Mouse (Mus musculus) embryonic fibroblast, embryonic 13.5 days (primary cell): ENCODE data around the gene Osbp2. TPM values are rescaled to one million over a fixed set of nuclear protein-coding genes. Genes with fewer than 3 reads are reported as not detected.
A peak's percentile ranks its signal among the peaks of the same experiment; 100 is the strongest.

ENCODE experiments used
- H3K27ac ChIP-seq: 2 replicates; pipeline ENCODE4 v1.5.1; 2012; ENCODE audit warnings: low read length, control low read depth, inconsistent platforms; ENCODE audit not compliant: insufficient read depth
- H3K4me1 ChIP-seq: 2 replicates; pipeline ENCODE4 v1.6.1; 2011; ENCODE audit warnings: low read length; ENCODE audit not compliant: control insufficient read depth, insufficient read depth
- H3K4me3 ChIP-seq: 2 replicates; pipeline ENCODE4 v1.5.1; 2011; ENCODE audit warnings: mild to moderate bottlenecking, control low read depth, low read length; ENCODE audit not compliant: insufficient read depth
- CTCF ChIP-seq: IDR thresholded peaks from 2 replicates; pipeline ENCODE4 v1.5.1; 2011; ENCODE audit warnings: mild to moderate bottlenecking, control low read depth, low read length, moderate library complexity, borderline replicate concordance; ENCODE audit not compliant: insufficient read depth
- POLR2A ChIP-seq: IDR thresholded peaks from 2 replicates; pipeline ENCODE4 v1.6.1; 2011; ENCODE audit warnings: low read depth, mild to moderate bottlenecking, control low read depth, low read length, moderate library complexity
- polyA plus RNA-seq: library from polyadenylated mRNA; stranded (reverse); fragments of >200 nt; gene quantifications from 2 replicates; pipeline ENCODE4 v1.2.4, GENCODE M21; 2011; ENCODE audit warnings: low read depth; ENCODE audit not compliant: missing spikeins, insufficient read length

The Osbp2 gene
- polyA plus RNA-seq, 1 experiment: 1.3 TPM

- H3K4me3 ChIP-seq: no peak overlapping the region
- no peak overlapping the region for H3K27ac ChIP-seq
- no peaks in the 10 kb centered on the region for H3K4me1 ChIP-seq
- no peak for TF ChIP-seq POLR2A
These were observed 66.0 kb downstream of the Osbp2 start for GRCm38 (mm10) chr11:3797631-3798215.

GRCm38 (mm10) chr11:3790736-3791135 lies 73.0 kb downstream of the Osbp2 start:
- no peak overlapping the region for H3K4me3 ChIP-seq
- no peak overlapping the region for H3K27ac ChIP-seq
- TF ChIP-seq CTCF: no peak
- TF ChIP-seq POLR2A: no peak
- H3K4me1 ChIP-seq: no peaks in the 10 kb centered on the region

GRCm38 (mm10) chr11:3789919-3790318 lies 73.8 kb downstream of the Osbp2 start:
- TF ChIP-seq CTCF (no peak), POLR2A (no peak)
- no peak overlapping the region for H3K4me3 ChIP-seq
- H3K4me1 ChIP-seq: no peaks in the 10 kb centered on the region
- no peak overlapping the region for H3K27ac ChIP-seq

- Histone ChIP-seq H3K4me3 (no peak overlapping the region), H3K4me1 (no peaks in the 10 kb centered on the region), H3K27ac (no peak overlapping the region)
- TF ChIP-seq POLR2A (no peak), CTCF (peak; percentile 70; the same call in 1 of the 2 replicates)
These were observed 77.1 kb downstream of the Osbp2 start for GRCm38 (mm10) chr11:3786564-3786963.

- Histone ChIP-seq H3K4me3 (no peak overlapping the region), H3K4me1 (no peaks in the 10 kb centered on the region), H3K27ac (no peak overlapping the region)
- no peak for TF ChIP-seq POLR2A
These were observed 88.4 kb downstream of the Osbp2 start for GRCm38 (mm10) chr11:3775263-3775644.

- Histone ChIP-seq H3K4me3 (no peak overlapping the region), H3K4me1 (no peaks in the 10 kb centered on the region), H3K27ac (no peak overlapping the region)
- TF ChIP-seq CTCF (no peak), POLR2A (no peak)
These were observed 89.0 kb downstream of the Osbp2 start for GRCm38 (mm10) chr11:3774463-3775262.

- Histone ChIP-seq H3K4me1 (no peaks in the 10 kb centered on the region), H3K27ac (no peak overlapping the region), H3K4me3 (no peak overlapping the region)
- no peak for TF ChIP-seq CTCF
- TF ChIP-seq POLR2A: no peak
These were observed 89.8 kb downstream of the Osbp2 start for GRCm38 (mm10) chr11:3773782-3774462.

- TF ChIP-seq CTCF (no peak), POLR2A (no peak)
- Histone ChIP-seq H3K4me1 (no peaks in the 10 kb centered on the region), H3K4me3 (no peak overlapping the region), H3K27ac (no peak overlapping the region)
These were observed 90.6 kb downstream of the Osbp2 start for GRCm38 (mm10) chr11:3773136-3773535.

GRCm38 (mm10) chr11:3771348-3771747 lies 92.4 kb downstream of the Osbp2 start:
- Histone ChIP-seq H3K27ac (no peak overlapping the region), H3K4me1 (no peaks in the 10 kb centered on the region), H3K4me3 (no peak overlapping the region)
- TF ChIP-seq POLR2A (no peak), CTCF (0 out of 2 replicates have a peak, but pooled peaks have one; percentile 12)

GRCm38 (mm10) chr11:3767830-3768229 lies 95.9 kb downstream of the Osbp2 start:
- Histone ChIP-seq H3K4me1 (no peaks in the 10 kb centered on the region), H3K4me3 (no peak overlapping the region), H3K27ac (no peak overlapping the region)
- no peak for TF ChIP-seq CTCF
